ENCODE assay signal across 12 mouse cellular contexts in genomic region chr2:163676321-163676720, GRCm38 (mm10). TPM values are rescaled to one million over a fixed set of nuclear protein-coding genes. Genes with fewer than 3 reads are reported as not detected.
DNase-seq lines count a peak whose midpoint lies in the region; ATAC-seq lines count a peak whose summit lies in the region.
"Had no signal": no experiment of that assay in that cellular context is flagged by ENCODE, and none has a peak within 500 bp of the region (broad histone marks: within the 10 kb centered on the region; RNA-seq: fewer than 3 reads in every experiment).

No protein-coding gene starts in this region.

- no peaks in the 10 kb centered on the region for H3K27me3 ChIP-seq in heart, embryonic 13.5 days (replicated peaks)
- no peaks in the 10 kb centered on the region for H3K27me3 ChIP-seq in lung, embryonic 15.5 days
- H3K27me3 ChIP-seq in splenic B cell, adult 2 months (ENCODE audit: control insufficient read depth, insufficient read depth, low read length, poor library complexity, severe bottlenecking) = no peaks in the 10 kb centered on the region

- H3K27ac ChIP-seq in heart, embryonic 13.5 days (replicated peaks) = peak overlapping the region; percentile 86
- 0 out of 2 replicates have a peak overlapping the region, but pooled peaks have one; percentile 75 for H3K27ac ChIP-seq in lung, embryonic 15.5 days

- H3K4me2 ChIP-seq in heart, embryonic 13.5 days = peak overlapping the region; percentile 36; the same call in 1 of the 2 replicates
- H3K4me2 ChIP-seq in lung, embryonic 15.5 days = no peak overlapping the region

- no peak for DNase-seq in heart, postnatal 4 days
- no peak for DNase-seq in lung, postnatal 25 days (ENCODE audit: low spot score)
- peak; percentile 63 for DNase-seq in splenic B cell, adult 2 months (ENCODE audit: low read depth, low spot score)
- no peak for DNase-seq in adrenal gland, postnatal 4 days (ENCODE audit: low spot score in 2 of 2)
- DNase-seq: embryo, embryonic 11 days; lung, postnatal 4 days; right cerebral cortex, postnatal 25 days had no signal

- no peaks in the 10 kb centered on the region for H3K9me3 ChIP-seq in heart, embryonic 13.5 days
- no peaks in the 10 kb centered on the region for H3K9me3 ChIP-seq in lung, embryonic 15.5 days

- peaks cover 51% of the 10 kb centered on the region for H3K4me1 ChIP-seq in heart, embryonic 13.5 days
- peaks cover 31% of the 10 kb centered on the region for H3K4me1 ChIP-seq in lung, embryonic 15.5 days

- H3K4me3 ChIP-seq in heart, embryonic 13.5 days = no peak overlapping the region
- H3K4me3 ChIP-seq in lung, embryonic 15.5 days = no peak overlapping the region

- 0 out of 2 replicates have a peak, but pooled peaks cover 8% of the 10 kb centered on the region for H3K36me3 ChIP-seq in heart, embryonic 13.5 days
- H3K36me3 ChIP-seq in lung, embryonic 15.5 days = no peaks in the 10 kb centered on the region
- H3K36me3 ChIP-seq in splenic B cell, adult 2 months (ENCODE audit: control insufficient read depth, insufficient read depth, low read length, poor library complexity, severe bottlenecking) = peaks cover 3% of the 10 kb centered on the region

- ATAC-seq in heart, embryonic 13.5 days (ENCODE audit: extremely low read depth, insufficient number of reproducible peaks, low FRiP score, low TSS enrichment) = no peak
- no peak for ATAC-seq in lung, embryonic 15.5 days (ENCODE audit: borderline replicate concordance, extremely low read depth, low FRiP score, low TSS enrichment)
- peak; percentile 58 for ATAC-seq in granulocyte monocyte progenitor cell, adult 5-6 weeks (replicated peaks; ENCODE audit: poor library complexity, severe bottlenecking)
- ATAC-seq in megakaryocyte-erythroid progenitor cell, adult 5-6 weeks (replicated peaks; ENCODE audit: low FRiP score, low TSS enrichment, poor library complexity, severe bottlenecking) = no peak
- ATAC-seq: CD4-positive, CD25-positive, alpha-beta regulatory T cell, adult 4 months had no signal

- WGBS in heart, embryonic 13.5 days = 83% methylated on average over 4 of the region's 4 CpGs
- WGBS in lung, embryonic 15.5 days = 95% methylated on average over 4 of the region's 4 CpGs

- H3K9ac ChIP-seq in heart, embryonic 13.5 days = peak overlapping the region; percentile 64; the same call in 1 of the 2 replicates
- H3K9ac ChIP-seq in lung, embryonic 15.5 days = no peak overlapping the region

RNA-seq across cellular contexts. Expression of gene Pkig, which starts 18.1 kb away (rescaled TPM):
- 233 and 270 TPM in 2 replicates for polyA plus RNA-seq in heart, embryonic 13.5 days (2015; fragmentation: Nextera tagmentation; extraction: Ambion mirVana)
- 100 to 1,000 TPM; 204 to 207 TPM for total RNA-seq in heart, postnatal 4 days (2021)
- 134 TPM in 2 replicates for polyA plus RNA-seq in lung, embryonic 15.5 days (2015; fragmentation: Nextera tagmentation; extraction: Ambion mirVana)
- total RNA-seq in granulocyte monocyte progenitor cell, adult 5-6 weeks (2014; fragmentation: Nextera tagmentation) = 89.1 and 89.4 TPM in 2 replicates
- total RNA-seq in granulocyte monocyte progenitor cell, adult 5-6 weeks (2017) = 52.2 and 65.1 TPM in 2 replicates
- 92.1 and 105 TPM in 2 replicates for total RNA-seq in megakaryocyte-erythroid progenitor cell, adult 5-6 weeks (2014; fragmentation: Nextera tagmentation)
- total RNA-seq in megakaryocyte-erythroid progenitor cell, adult 5-6 weeks (2017) = 38.2 and 70.3 TPM in 2 replicates
- total RNA-seq in adrenal gland, postnatal 4 days (2021) = 10 to 100 TPM; 67.4 to 72.8 TPM

RNA-seq across cellular contexts. Expression of gene Serinc3, which starts 31.4 kb away (rescaled TPM):
- 50.1 and 51.8 TPM in 2 replicates for polyA plus RNA-seq in heart, embryonic 13.5 days (2015; fragmentation: Nextera tagmentation; extraction: Ambion mirVana)
- 100 to 1,000 TPM; 239 to 253 TPM for total RNA-seq in heart, postnatal 4 days (2021)
- polyA plus RNA-seq in lung, embryonic 15.5 days (2015; fragmentation: Nextera tagmentation; extraction: Ambion mirVana) = 55.8 and 59.1 TPM in 2 replicates
- total RNA-seq in granulocyte monocyte progenitor cell, adult 5-6 weeks (2014; fragmentation: Nextera tagmentation) = 505 and 572 TPM in 2 replicates
- 503 and 505 TPM in 2 replicates for total RNA-seq in granulocyte monocyte progenitor cell, adult 5-6 weeks (2017)
- 438 and 460 TPM in 2 replicates for total RNA-seq in megakaryocyte-erythroid progenitor cell, adult 5-6 weeks (2014; fragmentation: Nextera tagmentation)
- 469 and 531 TPM in 2 replicates for total RNA-seq in megakaryocyte-erythroid progenitor cell, adult 5-6 weeks (2017)
- 100 to 1,000 TPM; 413 to 434 TPM for total RNA-seq in adrenal gland, postnatal 4 days (2021)
